Mouse (Mus musculus) bone marrow macrophage, adult 2 months (primary cell): Measurements from ENCODE around the gene Eipr1. TPM values are rescaled to one million over a fixed set of nuclear protein-coding genes. Genes with fewer than 3 reads are reported as not detected.

Source experiments
- H3K27ac ChIP-seq: 2 replicates; pipeline ENCODE4 v1.5.1; 2012; ENCODE audit warnings: low read depth, low read length; ENCODE audit not compliant: insufficient read depth
- H3K4me1 ChIP-seq: 2 replicates; pipeline ENCODE4 v1.6.1; 2012; ENCODE audit warnings: low read length; ENCODE audit not compliant: control insufficient read depth, insufficient read depth
- H3K4me3 ChIP-seq: 2 replicates; pipeline ENCODE4 v1.5.1; 2012; ENCODE audit warnings: mild to moderate bottlenecking, low read length, moderate library complexity; ENCODE audit not compliant: insufficient read depth
- CTCF ChIP-seq: IDR thresholded peaks from 2 replicates; pipeline ENCODE4 v1.5.1; 2012; ENCODE audit warnings: low read depth, mild to moderate bottlenecking, low read length, moderate library complexity
- POLR2A ChIP-seq: IDR thresholded peaks from 2 replicates; pipeline ENCODE4 v1.6.1; 2012; ENCODE audit warnings: mild to moderate bottlenecking, low read depth, low read length, borderline replicate concordance
- polyA plus RNA-seq: library from polyadenylated mRNA; stranded (reverse); fragments of >200 nt; gene quantifications from 2 replicates; pipeline ENCODE4 v1.2.4, GENCODE M21; 2012; ENCODE audit not compliant: missing spikeins, insufficient read depth, insufficient read length

Eipr1 gene
- polyA plus RNA-seq, 1 experiment, result 12.9 TPM

- no peak overlapping the region for H3K4me3 ChIP-seq
- H3K4me1 ChIP-seq, result no peaks in the 10 kb centered on the region
- no peak for TF ChIP-seq POLR2A
- TF ChIP-seq CTCF, result no peak
- no peak overlapping the region for H3K27ac ChIP-seq
These were observed 148.1 kb downstream of the Eipr1 start for GRCm38 (mm10) chr12:28899696-28900095.

GRCm38 (mm10) chr12:28900341-28900740 lies 148.7 kb downstream of the Eipr1 start:
- no peak for TF ChIP-seq CTCF

GRCm38 (mm10) chr12:28902132-28902531 lies 150.5 kb downstream of the Eipr1 start:
- TF ChIP-seq POLR2A, result no peak
- Histone ChIP-seq H3K4me1 (no peaks in the 10 kb centered on the region), H3K4me3 (no peak overlapping the region), H3K27ac (no peak overlapping the region)

More at GRCm38 (mm10) chr12:28900341-28900740, 148.7 kb downstream of the Eipr1 start:
- Histone ChIP-seq H3K27ac (no peak overlapping the region), H3K4me3 (no peak overlapping the region), H3K4me1 (no peaks in the 10 kb centered on the region)

- Histone ChIP-seq H3K4me3 (no peak overlapping the region), H3K27ac (no peak overlapping the region), H3K4me1 (no peaks in the 10 kb centered on the region)
- TF ChIP-seq POLR2A (no peak), CTCF (no peak)
These were observed 151.5 kb downstream of the Eipr1 start for GRCm38 (mm10) chr12:28903082-28903481.

- TF ChIP-seq POLR2A (no peak), CTCF (no peak)
- Histone ChIP-seq H3K27ac (no peak overlapping the region), H3K4me1 (no peaks in the 10 kb centered on the region), H3K4me3 (no peak overlapping the region)
These were observed 153.9 kb downstream of the Eipr1 start for GRCm38 (mm10) chr12:28905486-28905885.

GRCm38 (mm10) chr12:28906016-28906415 lies 154.4 kb downstream of the Eipr1 start:
- H3K27ac ChIP-seq, result no peak overlapping the region
- H3K4me3 ChIP-seq, result no peak overlapping the region
- no peaks in the 10 kb centered on the region for H3K4me1 ChIP-seq
- TF ChIP-seq CTCF (no peak), POLR2A (no peak)

GRCm38 (mm10) chr12:28906809-28907297 lies 155.2 kb downstream of the Eipr1 start:
- no peak overlapping the region for H3K27ac ChIP-seq
- H3K4me3 ChIP-seq, result no peak overlapping the region
- TF ChIP-seq POLR2A, result no peak
- no peak for TF ChIP-seq CTCF
- H3K4me1 ChIP-seq, result no peaks in the 10 kb centered on the region

- no peak for TF ChIP-seq CTCF
- TF ChIP-seq POLR2A, result no peak
- no peak overlapping the region for H3K27ac ChIP-seq
- no peaks in the 10 kb centered on the region for H3K4me1 ChIP-seq
- H3K4me3 ChIP-seq, result no peak overlapping the region
These were observed 156.2 kb downstream of the Eipr1 start for GRCm38 (mm10) chr12:28907814-28908213.

- Histone ChIP-seq H3K4me3 (no peak overlapping the region), H3K27ac (no peak overlapping the region), H3K4me1 (no peaks in the 10 kb centered on the region)
- TF ChIP-seq POLR2A (no peak), CTCF (no peak)
These were observed 158.2 kb downstream of the Eipr1 start for GRCm38 (mm10) chr12:28909851-28910250.

GRCm38 (mm10) chr12:28910568-28910967 lies 159.0 kb downstream of the Eipr1 start:
- no peak overlapping the region for H3K4me3 ChIP-seq
- no peaks in the 10 kb centered on the region for H3K4me1 ChIP-seq
- H3K27ac ChIP-seq, result no peak overlapping the region
- TF ChIP-seq POLR2A, result no peak

- Histone ChIP-seq H3K27ac (no peak overlapping the region), H3K4me3 (no peak overlapping the region), H3K4me1 (no peaks in the 10 kb centered on the region)
- no peak for TF ChIP-seq CTCF
These were observed 160.8 kb downstream of the Eipr1 start for GRCm38 (mm10) chr12:28912351-28912936.
